Mouse (Mus musculus): ENCODE data around the gene Optc.

The Optc gene

GRCm38 (mm10) chr1:133907949-133908658 is at the start of gene Optc:
TSS of gene Optc (minus strand) at chr1:133907999.
- DNase-seq (ENCODE audit: low read depth, low spot score): no peak
- H3K36me3 ChIP-seq (ENCODE audit: control insufficient read depth, insufficient read depth, low read length, poor library complexity, severe bottlenecking): no peaks in the 10 kb centered on the region
- H3K27me3 ChIP-seq (ENCODE audit: control insufficient read depth, insufficient read depth, low read length, poor library complexity, severe bottlenecking): no peaks in the 10 kb centered on the region

DNA sequence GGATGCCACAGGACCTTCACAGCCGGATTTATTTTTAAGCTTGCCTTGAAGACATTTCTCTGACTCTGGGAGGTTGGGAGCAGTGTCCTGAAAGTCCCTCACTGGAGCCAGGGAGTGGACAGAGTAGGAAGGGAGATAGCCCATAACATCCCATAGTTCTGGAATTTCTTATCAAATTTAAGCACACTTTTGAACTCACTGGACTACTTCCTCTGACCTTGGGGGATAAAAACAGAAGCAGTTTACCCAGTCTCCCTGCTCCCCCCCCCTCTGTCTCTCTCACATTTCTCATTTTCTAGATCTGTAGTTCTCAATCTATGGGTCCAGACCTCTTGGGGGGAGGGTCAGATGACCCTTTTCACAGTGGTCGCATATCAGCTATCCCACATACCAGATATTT is 46.2 kb upstream of the Optc start:
- Histone ChIP-seq H3K36me3 (ENCODE audit: control insufficient read depth, insufficient read depth, low read length, poor library complexity, severe bottlenecking) (no peaks in the 10 kb centered on the region), H3K27me3 (ENCODE audit: control insufficient read depth, insufficient read depth, low read length, poor library complexity, severe bottlenecking) (no peaks in the 10 kb centered on the region)
- no peak for DNase-seq (ENCODE audit: low read depth, low spot score)

GRCm38 (mm10) chr1:133953261-133953742 is 45.5 kb upstream of the Optc start:
- no peaks in the 10 kb centered on the region for H3K36me3 ChIP-seq (ENCODE audit: control insufficient read depth, insufficient read depth, low read length, poor library complexity, severe bottlenecking)
- no peak for DNase-seq (ENCODE audit: low read depth, low spot score)
- no peaks in the 10 kb centered on the region for H3K27me3 ChIP-seq (ENCODE audit: control insufficient read depth, insufficient read depth, low read length, poor library complexity, severe bottlenecking)

DNA sequence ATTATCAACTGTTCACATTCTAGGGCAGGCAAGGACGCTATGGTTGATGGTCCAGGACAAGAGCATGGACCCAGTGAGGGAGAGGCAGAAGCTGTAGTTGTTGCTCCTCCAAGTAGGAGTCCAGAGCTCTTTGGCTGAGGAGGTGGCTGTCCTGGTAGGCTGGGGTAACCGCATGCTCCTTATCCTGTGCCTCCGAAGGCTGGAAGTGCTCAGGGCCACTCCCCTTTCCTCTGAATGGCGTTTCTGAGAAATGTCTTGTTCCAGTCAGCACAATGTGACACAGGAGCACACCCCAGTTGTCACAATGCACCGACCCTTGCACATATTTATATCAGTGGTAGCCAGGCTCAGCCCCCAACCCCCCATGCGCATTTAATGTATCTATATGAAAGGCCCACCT is 43.8 kb upstream of the Optc start:
- no peak for DNase-seq (ENCODE audit: low read depth, low spot score)
- no peaks in the 10 kb centered on the region for H3K36me3 ChIP-seq (ENCODE audit: control insufficient read depth, insufficient read depth, low read length, poor library complexity, severe bottlenecking)

GRCm38 (mm10) chr1:133950061-133950782 is 42.4 kb upstream of the Optc start:
- H3K36me3 ChIP-seq (ENCODE audit: control insufficient read depth, insufficient read depth, low read length, poor library complexity, severe bottlenecking): no peaks in the 10 kb centered on the region
- H3K27me3 ChIP-seq (ENCODE audit: control insufficient read depth, insufficient read depth, low read length, poor library complexity, severe bottlenecking): no peaks in the 10 kb centered on the region
- DNase-seq (ENCODE audit: low read depth, low spot score): no peak

More for the DNA sequence above, 43.8 kb upstream of the Optc start:
- no peaks in the 10 kb centered on the region for H3K27me3 ChIP-seq (ENCODE audit: control insufficient read depth, insufficient read depth, low read length, poor library complexity, severe bottlenecking)

- no peaks in the 10 kb centered on the region for H3K36me3 ChIP-seq (ENCODE audit: control insufficient read depth, insufficient read depth, low read length, poor library complexity, severe bottlenecking)
- no peak for DNase-seq (ENCODE audit: low read depth, low spot score)
- no peaks in the 10 kb centered on the region for H3K27me3 ChIP-seq (ENCODE audit: control insufficient read depth, insufficient read depth, low read length, poor library complexity, severe bottlenecking)
Measured at GRCm38 (mm10) chr1:133945106-133945505, 37.3 kb upstream of the Optc start.

- Histone ChIP-seq H3K36me3 (ENCODE audit: control insufficient read depth, insufficient read depth, low read length, poor library complexity, severe bottlenecking) (no peaks in the 10 kb centered on the region), H3K27me3 (ENCODE audit: control insufficient read depth, insufficient read depth, low read length, poor library complexity, severe bottlenecking) (no peaks in the 10 kb centered on the region)
- DNase-seq (ENCODE audit: low read depth, low spot score): no peak
Measured at GRCm38 (mm10) chr1:133941904-133942303, 34.1 kb upstream of the Optc start.

DNA sequence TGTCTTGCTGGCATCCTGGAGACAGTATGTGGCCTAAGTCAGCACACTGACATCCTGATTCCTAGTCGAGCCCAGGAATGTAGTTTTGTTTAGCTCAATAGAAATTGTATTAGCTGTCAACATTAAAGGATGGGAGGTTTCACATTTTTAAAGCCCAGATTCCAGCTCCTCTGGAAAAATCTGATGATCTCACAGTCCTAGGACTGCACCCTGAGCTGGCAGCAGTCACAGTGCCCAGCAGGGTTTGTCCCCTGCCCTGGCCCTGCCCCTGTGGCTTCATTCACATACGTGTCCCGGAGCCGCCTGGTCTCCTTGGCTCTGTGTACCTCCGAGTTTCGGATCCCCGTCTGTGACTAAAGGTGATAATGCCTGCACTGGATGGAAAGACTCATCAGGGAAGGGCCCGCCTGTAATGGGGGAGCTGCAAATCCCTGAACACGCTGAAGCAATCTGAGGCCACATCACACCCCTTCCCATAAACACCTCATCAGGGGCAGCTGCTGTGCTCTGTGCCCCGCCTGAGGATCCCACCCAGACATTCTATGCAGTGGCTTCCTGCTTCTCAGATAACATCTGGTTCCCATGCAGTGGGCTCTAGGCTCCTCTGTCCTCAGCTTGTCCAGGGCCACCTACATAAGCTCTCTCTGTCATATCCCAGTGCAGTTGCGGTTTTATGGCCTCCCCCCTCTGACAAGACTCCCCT is 33.5 kb upstream of the Optc start:
- Histone ChIP-seq H3K27me3 (ENCODE audit: control insufficient read depth, insufficient read depth, low read length, poor library complexity, severe bottlenecking) (no peaks in the 10 kb centered on the region), H3K36me3 (ENCODE audit: control insufficient read depth, insufficient read depth, low read length, poor library complexity, severe bottlenecking) (no peaks in the 10 kb centered on the region)
- no peak for DNase-seq (ENCODE audit: low read depth, low spot score)

- no peak for DNase-seq (ENCODE audit: low read depth, low spot score)
- H3K36me3 ChIP-seq (ENCODE audit: control insufficient read depth, insufficient read depth, low read length, poor library complexity, severe bottlenecking): no peaks in the 10 kb centered on the region
- no peaks in the 10 kb centered on the region for H3K27me3 ChIP-seq (ENCODE audit: control insufficient read depth, insufficient read depth, low read length, poor library complexity, severe bottlenecking)
Measured at GRCm38 (mm10) chr1:133940481-133941092, 32.8 kb upstream of the Optc start.

GRCm38 (mm10) chr1:133939708-133940107 is 31.9 kb upstream of the Optc start:
- Histone ChIP-seq H3K27me3 (ENCODE audit: control insufficient read depth, insufficient read depth, low read length, poor library complexity, severe bottlenecking) (no peaks in the 10 kb centered on the region), H3K36me3 (ENCODE audit: control insufficient read depth, insufficient read depth, low read length, poor library complexity, severe bottlenecking) (no peaks in the 10 kb centered on the region)
- no peak for DNase-seq (ENCODE audit: low read depth, low spot score)

DNA sequence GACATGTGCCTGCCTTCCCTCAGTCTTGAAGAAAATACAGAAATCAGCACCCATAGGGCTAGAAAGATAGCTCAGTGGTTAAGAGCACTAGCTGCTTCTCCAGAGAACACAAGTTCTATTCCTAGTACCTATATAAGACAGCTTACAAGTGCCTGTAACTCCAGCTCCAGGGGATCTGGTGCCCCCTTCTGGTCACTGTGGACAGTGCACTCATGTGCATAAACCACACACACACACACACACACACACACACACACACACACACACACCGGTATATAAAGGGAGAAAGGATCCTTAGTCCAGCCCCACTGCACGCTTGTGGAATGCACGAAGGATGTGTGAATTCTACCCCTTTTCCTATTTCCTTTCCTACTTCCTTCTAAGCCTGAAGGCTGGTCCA is 28.4 kb upstream of the Optc start:
- Histone ChIP-seq H3K36me3 (ENCODE audit: control insufficient read depth, insufficient read depth, low read length, poor library complexity, severe bottlenecking) (no peaks in the 10 kb centered on the region), H3K27me3 (ENCODE audit: control insufficient read depth, insufficient read depth, low read length, poor library complexity, severe bottlenecking) (no peaks in the 10 kb centered on the region)
- no peak for DNase-seq (ENCODE audit: low read depth, low spot score)

DNA sequence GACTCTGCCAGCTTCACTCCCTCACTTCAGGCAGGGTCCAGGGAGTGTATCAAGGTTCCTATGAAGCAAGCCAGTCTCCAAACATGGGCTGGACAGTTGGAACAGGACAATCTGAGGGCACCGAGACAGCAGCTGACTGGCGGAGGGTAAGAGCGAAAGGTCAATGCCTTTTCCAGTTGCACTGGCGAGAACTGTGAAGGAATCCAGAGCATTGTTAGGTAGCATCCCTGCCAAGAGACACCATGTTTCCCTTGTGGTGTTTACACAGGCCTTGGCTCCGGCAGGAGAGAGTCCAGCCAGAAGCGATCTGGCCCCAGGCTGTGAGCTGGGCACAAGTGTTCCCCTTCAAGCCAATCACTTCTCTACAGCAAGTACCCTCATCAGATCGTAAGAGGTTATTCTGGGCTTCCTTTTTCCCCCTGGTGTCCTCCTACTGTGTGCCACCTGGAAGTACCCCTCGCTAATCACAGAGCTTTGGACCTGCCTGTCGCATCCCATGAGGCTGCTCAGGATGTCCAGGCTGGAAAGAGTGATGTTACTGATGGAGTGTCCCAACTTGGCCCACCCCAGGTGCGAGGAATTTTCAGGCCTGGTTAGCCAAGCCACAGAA is 26.7 kb upstream of the Optc start:
- no peak for DNase-seq (ENCODE audit: low read depth, low spot score)
- no peaks in the 10 kb centered on the region for H3K27me3 ChIP-seq (ENCODE audit: control insufficient read depth, insufficient read depth, low read length, poor library complexity, severe bottlenecking)
- H3K36me3 ChIP-seq (ENCODE audit: control insufficient read depth, insufficient read depth, low read length, poor library complexity, severe bottlenecking): no peaks in the 10 kb centered on the region

GRCm38 (mm10) chr1:133933301-133934195 is 25.7 kb upstream of the Optc start:
- H3K36me3 ChIP-seq (ENCODE audit: control insufficient read depth, insufficient read depth, low read length, poor library complexity, severe bottlenecking): no peaks in the 10 kb centered on the region
- H3K27me3 ChIP-seq (ENCODE audit: control insufficient read depth, insufficient read depth, low read length, poor library complexity, severe bottlenecking): no peaks in the 10 kb centered on the region
- DNase-seq (ENCODE audit: low read depth, low spot score): no peak

DNA sequence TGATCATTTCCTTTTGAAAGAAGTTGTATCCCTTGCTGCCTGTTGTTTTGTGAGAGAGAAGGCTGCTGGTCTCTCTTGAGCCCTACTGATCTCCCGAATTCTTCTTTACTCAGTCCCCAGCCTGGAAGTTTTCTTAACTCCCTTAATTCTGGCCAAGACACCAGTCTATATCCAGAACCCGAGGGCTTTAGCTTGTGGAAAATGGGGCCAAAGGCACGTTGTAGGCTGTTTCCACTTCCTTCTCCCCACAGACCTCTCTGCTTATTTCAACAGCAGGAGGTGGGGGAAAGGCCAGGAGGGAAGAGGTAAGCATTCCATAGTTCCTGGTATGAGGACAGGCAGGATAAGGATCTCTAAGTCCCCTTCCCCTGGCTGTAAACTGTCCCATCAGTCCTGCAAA is 22.2 kb upstream of the Optc start:
- DNase-seq (ENCODE audit: low read depth, low spot score): no peak
- no peaks in the 10 kb centered on the region for H3K27me3 ChIP-seq (ENCODE audit: control insufficient read depth, insufficient read depth, low read length, poor library complexity, severe bottlenecking)

More for the DNA sequence above, 22.2 kb upstream of the Optc start:
- no peaks in the 10 kb centered on the region for H3K36me3 ChIP-seq (ENCODE audit: control insufficient read depth, insufficient read depth, low read length, poor library complexity, severe bottlenecking)

Data from splenic B cell, adult 2 months (primary cell).